Mouse (Mus musculus) urinary bladder, postnatal 0 days (tissue): Measurements from ENCODE around the gene Mtln. TPM values are rescaled to one million over a fixed set of nuclear protein-coding genes. Genes with fewer than 3 reads are reported as not detected.

Source experiments
- polyA plus RNA-seq: library from polyadenylated mRNA; unstranded; fragments of >200 nt; fragmentation: Nextera tagmentation; extraction: Ambion mirVana; gene quantifications from 2 replicates; pipeline ENCODE4 v1.2.1, GENCODE M21; 2015

Mtln gene
- polyA plus RNA-seq = 46.2 and 55.1 TPM in 2 replicates

DNA sequence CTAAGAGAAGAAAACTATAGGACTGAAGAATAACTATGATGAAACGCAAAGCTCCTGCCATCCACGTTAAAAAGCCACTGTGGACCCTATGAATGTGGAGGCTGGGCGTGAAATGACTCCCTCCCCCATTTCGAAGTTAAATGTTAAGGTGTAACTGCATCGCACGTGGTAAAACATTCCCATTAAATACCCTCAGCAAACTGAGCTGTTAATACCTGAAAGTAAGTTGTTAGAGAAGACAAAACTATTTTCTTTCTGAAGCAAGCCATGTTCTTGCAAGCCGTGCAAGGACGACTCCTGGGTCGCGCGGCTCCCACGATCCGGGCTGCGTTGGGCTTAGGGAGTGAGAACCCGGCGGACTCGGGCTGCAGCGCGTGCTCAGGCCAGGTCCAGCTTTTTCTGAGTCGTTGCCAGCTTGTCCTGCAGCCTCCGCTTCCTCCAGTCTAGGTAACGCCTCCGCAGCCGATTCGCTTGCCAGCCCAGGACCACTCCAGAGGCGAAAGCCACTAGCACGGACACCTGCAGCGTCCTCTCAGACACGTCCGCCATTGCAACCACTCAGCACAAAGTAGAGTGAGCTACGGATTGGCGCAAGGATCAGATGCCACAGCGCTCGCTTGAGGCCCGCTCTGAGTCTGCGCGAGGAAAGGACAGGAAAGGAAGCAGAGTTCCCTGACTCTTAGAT lies at the start of gene Mtln:
TSS of gene Mtln (minus strand) at position 570 of the 685 bp plus-strand sequence.

GRCm38 (mm10) chr2:127838576-127838975 lies 46.3 kb upstream of the Mtln start, which contains the start of gene Acoxl:
Gene Acoxl (plus strand): TSS chr2:127838876.

GRCm38 (mm10) chr2:127831401-127832102 lies 39.3 kb upstream of the Mtln start, which contains the start of gene Bub1:
Gene Bub1 (minus strand): TSS chr2:127831865.

DNA sequence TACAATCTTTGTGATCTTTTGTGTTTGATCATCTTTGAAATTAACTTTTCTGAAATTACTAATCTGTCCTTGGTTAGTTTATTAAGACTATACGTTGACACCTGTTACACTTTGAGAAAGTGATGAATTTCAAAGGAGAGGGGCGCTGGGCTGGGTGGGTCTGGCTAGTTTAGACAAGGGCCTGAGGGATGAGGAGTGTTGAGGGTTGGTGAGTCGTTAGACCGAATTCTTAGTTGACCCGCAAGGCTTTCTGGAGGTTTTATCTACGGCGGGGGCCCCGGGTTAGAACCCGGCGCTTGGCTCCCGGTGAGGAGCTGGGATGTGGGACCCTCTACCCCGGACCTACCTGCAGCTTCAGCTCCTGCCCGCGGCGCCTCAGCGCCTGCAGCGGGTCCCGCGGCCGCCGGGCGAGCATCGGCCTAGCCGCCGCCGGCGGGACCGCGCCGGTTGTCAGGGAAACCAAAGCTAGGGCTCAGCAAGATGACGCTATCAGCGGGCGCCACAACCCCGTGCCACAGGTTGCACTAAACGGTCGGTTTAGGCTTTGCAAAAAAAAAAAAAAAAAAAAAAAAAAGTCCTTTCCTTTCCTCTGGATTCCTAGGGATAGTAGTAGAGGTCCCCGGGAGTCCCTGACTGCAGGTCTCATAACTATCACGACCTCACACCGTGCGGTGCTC lies 3.7 kb downstream of the Mtln start, which contains the start of gene Nphp1:
TSS of gene Nphp1 (minus strand) at position 458 of the 677 bp plus-strand sequence.

Other genes starting within 250 kb of the Mtln start
- gene Zfp661, start 205.4 kb downstream of the Mtln start, polyA plus RNA-seq = 2.0 and 2.1 TPM in 2 replicates
- gene Mrps5, start 205.3 kb downstream of the Mtln start, polyA plus RNA-seq = 75.0 and 85.2 TPM in 2 replicates
- gene Mal, start 135.8 kb downstream of the Mtln start, polyA plus RNA-seq = 126 and 139 TPM in 2 replicates
- 6.4 and 6.7 TPM in 2 replicates for gene Mall, start 62.6 kb downstream of the Mtln start, polyA plus RNA-seq
- gene Nphp1, start 3.6 kb downstream of the Mtln start, polyA plus RNA-seq = 14.9 and 19.7 TPM in 2 replicates
- 5.1 and 9.0 TPM in 2 replicates for gene Bub1, start 39.4 kb upstream of the Mtln start, polyA plus RNA-seq
- not detected in 2 replicates for gene Acoxl, start 46.4 kb upstream of the Mtln start, polyA plus RNA-seq